Mouse (Mus musculus) heart, embryonic 16.5 days (tissue): Measurements from ENCODE around the gene Nalcn. TPM values are rescaled to one million over a fixed set of nuclear protein-coding genes. Genes with fewer than 3 reads are reported as not detected.

Experiments
- ATAC-seq: fragments of 200-750 bp; cut with Nextera tagmentation; replicated peaks from 2 replicates; pipeline ENCODE4 v1.8.0; 2017; ENCODE audit warnings: moderate number of reproducible peaks; ENCODE audit not compliant: insufficient read depth, low FRiP score; ENCODE audit errors: extremely low read depth
- H3K27ac ChIP-seq: fragments of 300-500 bp; sonication (generic); 2 replicates; pipeline ENCODE4 v1.5.1; 2014; ENCODE audit warnings: mild to moderate bottlenecking, low read length, control low read depth, moderate library complexity
- H3K27me3 ChIP-seq: fragments of 300-500 bp; sonication (generic); 2 replicates; pipeline ENCODE4 v1.6.1; 2014; ENCODE audit warnings: low read length, mixed read lengths; ENCODE audit not compliant: control insufficient read depth, insufficient read depth
- H3K36me3 ChIP-seq: fragments of 300-500 bp; sonication (generic); 2 replicates; pipeline ENCODE4 v1.6.1; 2014; ENCODE audit not compliant: control insufficient read depth, insufficient read depth
- H3K4me1 ChIP-seq: fragments of 300-500 bp; sonication (generic); 2 replicates; pipeline ENCODE4 v1.6.1; 2014; ENCODE audit warnings: low read length, mixed read lengths; ENCODE audit not compliant: control insufficient read depth, insufficient read depth
- H3K4me2 ChIP-seq: fragments of 300-500 bp; sonication (generic); 2 replicates; pipeline ENCODE4 v1.6.1; 2014; ENCODE audit warnings: low read depth, mild to moderate bottlenecking, control low read depth, low read length
- H3K4me3 ChIP-seq: fragments of 300-500 bp; sonication (generic); 2 replicates; pipeline ENCODE4 v1.5.1; 2014; ENCODE audit warnings: mild to moderate bottlenecking, control low read depth, low read length
- H3K9ac ChIP-seq: fragments of 300-500 bp; sonication (generic); 2 replicates; pipeline ENCODE4 v1.6.1; 2014; ENCODE audit warnings: low read length, control low read depth
- H3K9me3 ChIP-seq: fragments of 300-500 bp; sonication (generic); replicated peaks from 2 replicates; pipeline ENCODE4 v1.6.1; 2016; ENCODE audit warnings: low read length; ENCODE audit not compliant: control insufficient read depth
- WGBS: fragments of 180-500 bp; shearing (Covaris S2); extraction: QIAGEN DNeasy Blood & Tissue Kit; methylation state at CpG from one replicate; pipeline ENCODE4 v1.1.7; 2014; 5-methylcytosine and 5-hydroxymethylcytosine counted together
- polyA plus RNA-seq: library from polyadenylated mRNA; unstranded; fragments of >200 nt; fragmentation: Nextera tagmentation; extraction: Ambion mirVana; gene quantifications from 2 replicates; pipeline ENCODE4 v1.2.1, GENCODE M21; 2015

Nalcn gene
- polyA plus RNA-seq, 1 experiment from 2014 or later, result 0.09 TPM

GRCm38 (mm10) chr14:123435542-123435941, 191.4 kb downstream of the Nalcn start:
- Histone ChIP-seq H3K27ac (no peak overlapping the region), H3K9me3 (no peaks in the 10 kb centered on the region), H3K4me2 (no peak overlapping the region), H3K27me3 (no peaks in the 10 kb centered on the region), H3K9ac (no peak overlapping the region), H3K4me1 (no peaks in the 10 kb centered on the region), H3K4me3 (no peak overlapping the region), H3K36me3 (no peaks in the 10 kb centered on the region)
- no peak for ATAC-seq
- WGBS, result 64% methylated on average over 3 of the region's 3 CpGs

- Histone ChIP-seq H3K9ac (no peak overlapping the region), H3K36me3 (no peaks in the 10 kb centered on the region), H3K4me1 (no peaks in the 10 kb centered on the region), H3K9me3 (no peaks in the 10 kb centered on the region), H3K4me3 (no peak overlapping the region), H3K27ac (no peak overlapping the region), H3K4me2 (no peak overlapping the region), H3K27me3 (no peaks in the 10 kb centered on the region)
- ATAC-seq, result no peak
- WGBS, result 75% methylated on average over 7 of the region's 7 CpGs
Measured at GRCm38 (mm10) chr14:123376167-123376855, 250.6 kb downstream of the Nalcn start.

DNA sequence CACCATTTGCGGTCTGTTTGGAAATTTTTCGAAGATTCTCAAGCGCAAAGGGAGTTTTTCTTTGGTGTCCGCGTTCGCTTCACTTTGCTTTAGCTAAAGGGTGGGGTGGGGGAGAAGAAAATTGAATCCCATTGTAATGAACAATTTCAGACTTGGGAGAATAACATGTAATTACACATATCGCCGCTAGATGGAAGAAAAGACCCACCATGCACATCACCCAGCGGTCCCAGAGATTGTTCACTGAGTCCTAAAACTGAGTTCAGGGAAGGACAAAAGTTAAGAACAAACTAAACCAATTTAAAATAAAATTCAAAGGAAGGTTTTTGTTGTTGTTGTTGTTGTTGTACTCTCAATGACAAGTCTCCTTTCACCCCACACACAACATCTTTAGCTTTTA, 255.4 kb downstream of the Nalcn start:
- H3K9me3 ChIP-seq, result no peaks in the 10 kb centered on the region
- no peak overlapping the region for H3K27ac ChIP-seq
- 10% methylated on average over 9 of the region's 9 CpGs for WGBS
- no peak overlapping the region for H3K9ac ChIP-seq
- H3K4me2 ChIP-seq, result no peak overlapping the region
- no peaks in the 10 kb centered on the region for H3K36me3 ChIP-seq
- H3K4me3 ChIP-seq, result no peak overlapping the region
- no peaks in the 10 kb centered on the region for H3K4me1 ChIP-seq
- no peak for ATAC-seq
- no peaks in the 10 kb centered on the region for H3K27me3 ChIP-seq

- no peaks in the 10 kb centered on the region for H3K9me3 ChIP-seq
- ATAC-seq, result no peak
- no peak overlapping the region for H3K4me2 ChIP-seq
- 94% methylated on average over 1 of the region's 1 CpGs for WGBS
- H3K27me3 ChIP-seq, result no peaks in the 10 kb centered on the region
- H3K4me1 ChIP-seq, result no peaks in the 10 kb centered on the region
- H3K9ac ChIP-seq, result no peak overlapping the region
- H3K27ac ChIP-seq, result no peak overlapping the region
- no peak overlapping the region for H3K4me3 ChIP-seq
- H3K36me3 ChIP-seq, result no peaks in the 10 kb centered on the region
Measured at GRCm38 (mm10) chr14:123359691-123360090, 267.3 kb downstream of the Nalcn start.

- no peak for ATAC-seq
- WGBS, result 15% methylated on average over 6 of the region's 6 CpGs
Measured at GRCm38 (mm10) chr14:123352973-123353372, 274.0 kb downstream of the Nalcn start.

DNA sequence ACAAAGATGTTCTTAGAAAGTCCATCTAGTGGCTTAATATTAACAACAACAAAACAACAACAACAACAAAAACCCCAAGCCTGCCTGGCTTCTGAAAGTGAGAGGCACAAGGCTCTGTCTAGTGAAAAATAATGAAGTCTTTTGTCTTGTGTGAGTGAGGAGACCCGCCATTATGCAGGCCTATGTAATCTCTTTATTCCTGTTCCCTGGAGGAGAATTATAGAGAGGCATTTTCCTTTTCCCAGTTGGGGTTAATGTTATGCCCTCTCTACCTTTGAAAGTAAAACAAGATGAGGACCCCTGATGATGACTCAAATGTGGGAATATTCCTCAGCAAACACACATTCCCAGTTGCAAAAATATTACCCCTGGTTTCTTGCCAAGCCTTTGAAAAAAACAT, 295.1 kb downstream of the Nalcn start:
- Histone ChIP-seq H3K9ac (no peak overlapping the region), H3K4me1 (no peaks in the 10 kb centered on the region), H3K27me3 (no peaks in the 10 kb centered on the region), H3K9me3 (no peaks in the 10 kb centered on the region), H3K4me2 (no peak overlapping the region), H3K27ac (no peak overlapping the region), H3K36me3 (no peaks in the 10 kb centered on the region), H3K4me3 (no peak overlapping the region)
- no peak for ATAC-seq
- 50% methylated on average over 1 of the region's 1 CpGs for WGBS

More at GRCm38 (mm10) chr14:123352973-123353372, 274.0 kb downstream of the Nalcn start:
- H3K27me3 ChIP-seq, result no peaks in the 10 kb centered on the region
- no peak overlapping the region for H3K27ac ChIP-seq
- H3K4me2 ChIP-seq, result no peak overlapping the region
- no peaks in the 10 kb centered on the region for H3K4me1 ChIP-seq
- H3K4me3 ChIP-seq, result no peak overlapping the region
- no peak overlapping the region for H3K9ac ChIP-seq
- no peaks in the 10 kb centered on the region; the same call in 1 of the 2 replicates for H3K9me3 ChIP-seq
- no peaks in the 10 kb centered on the region for H3K36me3 ChIP-seq

GRCm38 (mm10) chr14:123314369-123314768, 312.6 kb downstream of the Nalcn start:
- Histone ChIP-seq H3K4me2 (no peak overlapping the region), H3K9ac (no peak overlapping the region), H3K36me3 (no peaks in the 10 kb centered on the region), H3K27me3 (no peaks in the 10 kb centered on the region), H3K27ac (no peak overlapping the region), H3K9me3 (no peaks in the 10 kb centered on the region), H3K4me3 (no peak overlapping the region), H3K4me1 (no peaks in the 10 kb centered on the region)
- ATAC-seq, result no peak
- 50% methylated on average over 1 of the region's 1 CpGs for WGBS

GRCm38 (mm10) chr14:123312371-123312770, 314.6 kb downstream of the Nalcn start:
- Histone ChIP-seq H3K9ac (no peak overlapping the region), H3K4me2 (no peak overlapping the region), H3K36me3 (no peaks in the 10 kb centered on the region), H3K4me1 (no peaks in the 10 kb centered on the region), H3K27me3 (no peaks in the 10 kb centered on the region), H3K9me3 (no peaks in the 10 kb centered on the region), H3K27ac (no peak overlapping the region), H3K4me3 (no peak overlapping the region)
- 76% methylated on average over 4 of the region's 4 CpGs for WGBS
- ATAC-seq, result no peak

GRCm38 (mm10) chr14:123296068-123296467, 330.9 kb downstream of the Nalcn start:
- Histone ChIP-seq H3K9ac (no peak overlapping the region), H3K36me3 (no peaks in the 10 kb centered on the region), H3K4me2 (no peak overlapping the region), H3K9me3 (no peaks in the 10 kb centered on the region), H3K27ac (no peak overlapping the region), H3K4me3 (no peak overlapping the region), H3K4me1 (no peaks in the 10 kb centered on the region), H3K27me3 (no peaks in the 10 kb centered on the region)
- ATAC-seq, result no peak
